Mouse (Mus musculus) spleen, adult 18-20 months (tissue): ENCODE results near the gene Cd81.

Experiments used
- DNase-seq, 2 experiments: peaks; one replicate each; pipeline ENCODE4 v3.0.0; 2022; ENCODE audit warnings: mixed read lengths in 2 of 2

Cd81 gene

GRCm38 (mm10) chr7:143051316-143051715 is 1.2 kb upstream of the Cd81 start:
- DNase-seq, result no peak

- peak; percentile 33 to 58 for DNase-seq
Observed at GRCm38 (mm10) chr7:143053008-143053899, 715 bp downstream of the Cd81 start.

- DNase-seq, result no peak
Observed at GRCm38 (mm10) chr7:143053961-143054611, 1.5 kb downstream of the Cd81 start.

- DNase-seq, result no peak
Observed at GRCm38 (mm10) chr7:143054612-143054965, 2.0 kb downstream of the Cd81 start.

- no peak for DNase-seq
Observed at GRCm38 (mm10) chr7:143055001-143055400, 2.5 kb downstream of the Cd81 start.

- DNase-seq, result no peak
Observed at GRCm38 (mm10) chr7:143055499-143056186, 3.1 kb downstream of the Cd81 start.

GRCm38 (mm10) chr7:143057023-143057422 is 4.5 kb downstream of the Cd81 start:
- no peak for DNase-seq

GRCm38 (mm10) chr7:143057667-143058220 is 5.2 kb downstream of the Cd81 start:
- DNase-seq, result no peak

- no peak for DNase-seq
Observed at GRCm38 (mm10) chr7:143058221-143058697, 5.7 kb downstream of the Cd81 start.

GRCm38 (mm10) chr7:143059202-143059870 is 6.8 kb downstream of the Cd81 start:
- DNase-seq, result no peak

- DNase-seq, result no peak
Observed at GRCm38 (mm10) chr7:143062704-143063103, 10.2 kb downstream of the Cd81 start.

GRCm38 (mm10) chr7:143064226-143064625 is 11.7 kb downstream of the Cd81 start:
- no peak for DNase-seq

- no peak for DNase-seq
Observed at GRCm38 (mm10) chr7:143065692-143066091, 13.2 kb downstream of the Cd81 start.

- DNase-seq, result no peak
Observed at GRCm38 (mm10) chr7:143067469-143067868, 14.9 kb downstream of the Cd81 start.

GRCm38 (mm10) chr7:143067897-143068296 is 15.4 kb downstream of the Cd81 start:
- no peak for DNase-seq

GRCm38 (mm10) chr7:143068316-143068881 is 15.9 kb downstream of the Cd81 start:
- DNase-seq, result peak; percentile 36 to 39

- peak; percentile 85 to 93 for DNase-seq
Observed at GRCm38 (mm10) chr7:143068882-143069591, 16.5 kb downstream of the Cd81 start, which contains the start of gene Tssc4. Tssc4 (plus strand) TSS chr7:143069249.

GRCm38 (mm10) chr7:143069751-143070400 is 17.3 kb downstream of the Cd81 start:
- DNase-seq, result peak in 1 of 2 experiments; percentile 24

- DNase-seq, result no peak
Observed at GRCm38 (mm10) chr7:143070506-143071070, 18.0 kb downstream of the Cd81 start.

GRCm38 (mm10) chr7:143072605-143073004 is 20.1 kb downstream of the Cd81 start:
- no peak for DNase-seq
